Mouse (Mus musculus): ENCODE measurements around the gene Nr5a2. TPM values are rescaled to one million over a fixed set of nuclear protein-coding genes. Genes with fewer than 3 reads are reported as not detected.

The Nr5a2 gene
- polyA plus RNA-seq, 1 experiment from 2014 or later, result 0.14 TPM

DNA sequence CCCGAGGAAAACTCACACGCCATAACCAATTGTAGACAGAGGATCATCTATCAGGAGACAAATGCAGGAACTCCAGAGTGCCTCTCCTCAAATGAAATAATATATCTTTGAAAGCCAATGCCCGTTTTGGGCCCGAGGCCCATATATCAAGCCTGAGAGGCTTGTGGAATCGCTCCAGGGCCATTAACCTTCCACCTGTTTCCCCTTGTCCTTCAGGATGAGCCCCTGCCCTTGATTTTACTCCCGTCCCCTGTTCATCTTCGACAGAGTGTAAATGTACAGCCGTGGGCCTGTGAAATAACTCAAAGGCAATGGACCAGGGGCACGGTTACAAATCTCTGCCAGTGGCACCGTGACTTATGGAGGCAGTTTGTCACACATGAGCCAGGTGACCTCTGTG is 48.3 kb downstream of the Nr5a2 start:
- H3K4me3 ChIP-seq (ENCODE audit: low read depth, low read length), result no peak overlapping the region
- WGBS (ENCODE audit: insufficient replicate concordance), result 74% methylated on average over 10 of the region's 10 CpGs
- no peak for ATAC-seq (replicated peaks; ENCODE audit: insufficient number of reproducible peaks, low FRiP score, low TSS enrichment)
- no peaks in the 10 kb centered on the region for H3K36me3 ChIP-seq (ENCODE audit: control insufficient read depth, insufficient read depth, low read length)
- no peak overlapping the region for H3K9ac ChIP-seq (ENCODE audit: low read depth, low read length)
- H3K27ac ChIP-seq (ENCODE audit: low read depth, low read length), result no peak overlapping the region
- no peaks in the 10 kb centered on the region for H3K4me1 ChIP-seq (ENCODE audit: control insufficient read depth, insufficient read depth, low read length)
- H3K27me3 ChIP-seq (ENCODE audit: control insufficient read depth, insufficient read depth, low read length), result no peaks in the 10 kb centered on the region
- H3K9me3 ChIP-seq (replicated peaks; ENCODE audit: control insufficient read depth, low read length), result no peaks in the 10 kb centered on the region
- no peak overlapping the region for H3K4me2 ChIP-seq

DNA sequence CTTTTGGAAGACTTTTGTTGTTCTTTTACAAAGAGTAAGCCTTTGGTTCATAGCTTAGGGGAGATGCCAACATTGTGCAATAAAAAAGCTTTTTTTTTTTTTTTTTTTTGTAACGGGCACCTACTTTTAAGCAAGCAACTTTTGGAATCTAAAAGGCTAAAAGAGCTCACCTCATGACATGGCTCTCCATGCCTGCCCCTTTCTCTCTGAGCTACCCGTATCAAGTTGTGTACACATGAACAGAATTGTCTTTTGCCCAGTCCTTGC is 48.7 kb downstream of the Nr5a2 start:
- ATAC-seq (replicated peaks; ENCODE audit: insufficient number of reproducible peaks, low FRiP score, low TSS enrichment), result no peak
- 61% methylated on average over 2 of the region's 2 CpGs for WGBS (ENCODE audit: insufficient replicate concordance)
- Histone ChIP-seq H3K9ac (ENCODE audit: low read depth, low read length) (no peak overlapping the region), H3K9me3 (replicated peaks; ENCODE audit: control insufficient read depth, low read length) (no peaks in the 10 kb centered on the region), H3K27ac (ENCODE audit: low read depth, low read length) (no peak overlapping the region), H3K4me1 (ENCODE audit: control insufficient read depth, insufficient read depth, low read length) (no peaks in the 10 kb centered on the region), H3K4me2 (no peak overlapping the region), H3K27me3 (ENCODE audit: control insufficient read depth, insufficient read depth, low read length) (no peaks in the 10 kb centered on the region), H3K36me3 (ENCODE audit: control insufficient read depth, insufficient read depth, low read length) (no peaks in the 10 kb centered on the region), H3K4me3 (ENCODE audit: low read depth, low read length) (no peak overlapping the region)

- Histone ChIP-seq H3K4me3 (ENCODE audit: low read depth, low read length) (no peak overlapping the region), H3K4me1 (ENCODE audit: control insufficient read depth, insufficient read depth, low read length) (no peaks in the 10 kb centered on the region), H3K27ac (ENCODE audit: low read depth, low read length) (no peak overlapping the region), H3K9ac (ENCODE audit: low read depth, low read length) (no peak overlapping the region), H3K9me3 (replicated peaks; ENCODE audit: control insufficient read depth, low read length) (no peaks in the 10 kb centered on the region), H3K4me2 (no peak overlapping the region), H3K27me3 (ENCODE audit: control insufficient read depth, insufficient read depth, low read length) (no peaks in the 10 kb centered on the region), H3K36me3 (ENCODE audit: control insufficient read depth, insufficient read depth, low read length) (no peaks in the 10 kb centered on the region)
- no peak for ATAC-seq (replicated peaks; ENCODE audit: insufficient number of reproducible peaks, low FRiP score, low TSS enrichment)
- WGBS (ENCODE audit: insufficient replicate concordance), result 74% methylated on average over 12 of the region's 12 CpGs
Measured at GRCm38 (mm10) chr1:136910741-136911593, 49.3 kb downstream of the Nr5a2 start.

- Histone ChIP-seq H3K4me3 (ENCODE audit: low read depth, low read length) (no peak overlapping the region), H3K27ac (ENCODE audit: low read depth, low read length) (no peak overlapping the region), H3K9ac (ENCODE audit: low read depth, low read length) (no peak overlapping the region), H3K9me3 (replicated peaks; ENCODE audit: control insufficient read depth, low read length) (no peaks in the 10 kb centered on the region), H3K4me1 (ENCODE audit: control insufficient read depth, insufficient read depth, low read length) (no peaks in the 10 kb centered on the region), H3K4me2 (no peak overlapping the region), H3K36me3 (ENCODE audit: control insufficient read depth, insufficient read depth, low read length) (no peaks in the 10 kb centered on the region), H3K27me3 (ENCODE audit: control insufficient read depth, insufficient read depth, low read length) (no peaks in the 10 kb centered on the region)
- ATAC-seq (replicated peaks; ENCODE audit: insufficient number of reproducible peaks, low FRiP score, low TSS enrichment), result no peak
- 81% methylated on average over 12 of the region's 12 CpGs for WGBS (ENCODE audit: insufficient replicate concordance)
Measured at GRCm38 (mm10) chr1:136910144-136910543, 50.1 kb downstream of the Nr5a2 start.

DNA sequence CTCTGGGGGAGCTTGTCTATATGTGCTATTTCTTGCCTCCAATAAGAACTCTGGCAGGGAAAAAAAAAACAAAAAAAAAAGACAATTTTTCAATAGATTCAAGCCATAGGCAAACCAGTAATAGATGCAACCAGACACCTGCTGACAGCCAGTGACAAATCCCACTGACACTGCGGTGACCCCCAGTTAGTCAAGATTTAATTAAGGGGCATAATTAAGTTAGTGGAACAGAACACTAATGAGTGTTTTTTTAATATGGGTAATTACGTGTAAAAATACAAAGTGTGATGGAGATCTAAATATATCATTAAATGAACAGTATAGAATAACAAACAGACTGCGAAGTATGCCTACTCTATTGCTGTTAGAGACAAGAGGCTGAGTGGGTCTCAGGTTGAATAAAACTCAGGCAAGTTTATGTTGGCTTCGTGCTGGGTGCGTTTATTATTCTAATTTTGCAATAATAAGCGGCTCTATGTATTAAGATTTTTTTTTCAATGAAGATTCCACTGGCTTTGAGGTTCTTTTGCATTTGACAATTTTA is 50.7 kb downstream of the Nr5a2 start:
- H3K9ac ChIP-seq (ENCODE audit: low read depth, low read length), result no peak overlapping the region
- H3K27ac ChIP-seq (ENCODE audit: low read depth, low read length), result no peak overlapping the region
- no peaks in the 10 kb centered on the region for H3K4me1 ChIP-seq (ENCODE audit: control insufficient read depth, insufficient read depth, low read length)
- ATAC-seq (replicated peaks; ENCODE audit: insufficient number of reproducible peaks, low FRiP score, low TSS enrichment), result no peak
- H3K9me3 ChIP-seq (replicated peaks; ENCODE audit: control insufficient read depth, low read length), result no peaks in the 10 kb centered on the region
- no peak overlapping the region for H3K4me2 ChIP-seq
- no peak overlapping the region for H3K4me3 ChIP-seq (ENCODE audit: low read depth, low read length)
- H3K27me3 ChIP-seq (ENCODE audit: control insufficient read depth, insufficient read depth, low read length), result no peaks in the 10 kb centered on the region
- WGBS (ENCODE audit: insufficient replicate concordance), result 80% methylated on average over 6 of the region's 6 CpGs
- no peaks in the 10 kb centered on the region for H3K36me3 ChIP-seq (ENCODE audit: control insufficient read depth, insufficient read depth, low read length)

DNA sequence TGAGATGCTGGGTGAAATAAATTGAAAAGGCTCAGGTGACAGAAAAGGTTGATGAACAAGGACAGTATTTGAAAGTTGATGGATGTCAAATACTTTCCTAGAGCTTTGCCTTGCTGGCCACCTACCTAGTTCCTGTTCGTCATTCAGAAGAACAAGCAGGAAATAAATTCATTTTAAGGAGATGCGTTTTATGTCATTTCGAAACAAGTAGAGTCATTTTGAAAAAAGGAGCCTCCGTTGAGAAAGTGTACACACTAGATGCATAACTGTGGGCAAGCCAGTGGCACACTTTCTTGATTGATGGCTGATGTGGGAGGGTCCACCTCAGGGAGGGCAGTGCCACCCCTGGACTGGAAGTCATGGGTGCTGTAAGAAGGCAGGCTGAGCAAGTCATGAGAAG is 62.1 kb downstream of the Nr5a2 start:
- no peaks in the 10 kb centered on the region for H3K27me3 ChIP-seq (ENCODE audit: control insufficient read depth, insufficient read depth, low read length)
- no peak overlapping the region for H3K9ac ChIP-seq (ENCODE audit: low read depth, low read length)
- H3K4me3 ChIP-seq (ENCODE audit: low read depth, low read length), result no peak overlapping the region
- no peaks in the 10 kb centered on the region for H3K36me3 ChIP-seq (ENCODE audit: control insufficient read depth, insufficient read depth, low read length)
- ATAC-seq (replicated peaks; ENCODE audit: insufficient number of reproducible peaks, low FRiP score, low TSS enrichment), result no peak
- WGBS (ENCODE audit: insufficient replicate concordance), result 90% methylated on average over 4 of the region's 4 CpGs
- no peak overlapping the region for H3K4me2 ChIP-seq
- no peak overlapping the region for H3K27ac ChIP-seq (ENCODE audit: low read depth, low read length)
- peaks cover 2% of the 10 kb centered on the region; the same call in 1 of the 2 replicates for H3K4me1 ChIP-seq (ENCODE audit: control insufficient read depth, insufficient read depth, low read length)
- no peaks in the 10 kb centered on the region for H3K9me3 ChIP-seq (replicated peaks; ENCODE audit: control insufficient read depth, low read length)

DNA sequence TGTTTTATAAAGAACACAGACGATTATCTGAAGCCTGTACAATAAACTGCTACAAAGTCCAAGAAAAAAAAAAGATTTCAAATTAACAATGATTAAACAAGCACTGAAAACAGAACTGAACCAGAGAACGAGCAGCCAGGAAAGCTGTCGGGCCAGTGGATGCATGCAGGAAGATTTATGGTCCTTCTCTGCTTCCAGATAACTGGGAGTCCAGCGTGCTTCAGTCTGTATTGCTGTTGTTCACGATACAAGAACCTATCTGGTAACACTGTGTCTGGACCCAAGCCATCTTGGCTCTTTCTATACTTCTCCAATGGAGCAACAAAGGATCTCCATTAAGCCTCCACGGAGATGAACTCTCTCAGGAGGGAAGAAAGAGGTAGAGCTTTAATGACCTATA is 63.9 kb downstream of the Nr5a2 start:
- H3K4me3 ChIP-seq (ENCODE audit: low read depth, low read length), result no peak overlapping the region
- WGBS (ENCODE audit: insufficient replicate concordance), result 59% methylated on average over 6 of the region's 6 CpGs
- no peaks in the 10 kb centered on the region for H3K27me3 ChIP-seq (ENCODE audit: control insufficient read depth, insufficient read depth, low read length)
- H3K4me2 ChIP-seq, result no peak overlapping the region
- peaks cover 2% of the 10 kb centered on the region; the same call in 1 of the 2 replicates for H3K4me1 ChIP-seq (ENCODE audit: control insufficient read depth, insufficient read depth, low read length)
- H3K27ac ChIP-seq (ENCODE audit: low read depth, low read length), result no peak overlapping the region
- no peaks in the 10 kb centered on the region for H3K9me3 ChIP-seq (replicated peaks; ENCODE audit: control insufficient read depth, low read length)
- no peaks in the 10 kb centered on the region for H3K36me3 ChIP-seq (ENCODE audit: control insufficient read depth, insufficient read depth, low read length)
- no peak for ATAC-seq (replicated peaks; ENCODE audit: insufficient number of reproducible peaks, low FRiP score, low TSS enrichment)
- no peak overlapping the region for H3K9ac ChIP-seq (ENCODE audit: low read depth, low read length)

- H3K4me2 ChIP-seq, result no peak overlapping the region
- WGBS (ENCODE audit: insufficient replicate concordance), result 81% methylated on average over 8 of the region's 8 CpGs
Measured at GRCm38 (mm10) chr1:136895877-136896276, 64.4 kb downstream of the Nr5a2 start.

GRCm38 (mm10) chr1:136894753-136895152 is 65.5 kb downstream of the Nr5a2 start:
- WGBS (ENCODE audit: insufficient replicate concordance), result 59% methylated on average over 2 of the region's 2 CpGs
- no peaks in the 10 kb centered on the region for H3K9me3 ChIP-seq (replicated peaks; ENCODE audit: control insufficient read depth, low read length)
- no peaks in the 10 kb centered on the region for H3K36me3 ChIP-seq (ENCODE audit: control insufficient read depth, insufficient read depth, low read length)
- H3K4me3 ChIP-seq (ENCODE audit: low read depth, low read length), result no peak overlapping the region
- H3K27ac ChIP-seq (ENCODE audit: low read depth, low read length), result no peak overlapping the region
- H3K27me3 ChIP-seq (ENCODE audit: control insufficient read depth, insufficient read depth, low read length), result no peaks in the 10 kb centered on the region
- H3K4me2 ChIP-seq, result no peak overlapping the region
- no peak for ATAC-seq (replicated peaks; ENCODE audit: insufficient number of reproducible peaks, low FRiP score, low TSS enrichment)
- peaks cover 2% of the 10 kb centered on the region; the same call in 1 of the 2 replicates for H3K4me1 ChIP-seq (ENCODE audit: control insufficient read depth, insufficient read depth, low read length)
- no peak overlapping the region for H3K9ac ChIP-seq (ENCODE audit: low read depth, low read length)

More at GRCm38 (mm10) chr1:136895877-136896276, 64.4 kb downstream of the Nr5a2 start:
- Histone ChIP-seq H3K4me3 (ENCODE audit: low read depth, low read length) (no peak overlapping the region), H3K27me3 (ENCODE audit: control insufficient read depth, insufficient read depth, low read length) (no peaks in the 10 kb centered on the region), H3K4me1 (ENCODE audit: control insufficient read depth, insufficient read depth, low read length) (peaks cover 2% of the 10 kb centered on the region; the same call in 1 of the 2 replicates), H3K9me3 (replicated peaks; ENCODE audit: control insufficient read depth, low read length) (no peaks in the 10 kb centered on the region), H3K36me3 (ENCODE audit: control insufficient read depth, insufficient read depth, low read length) (no peaks in the 10 kb centered on the region), H3K27ac (ENCODE audit: low read depth, low read length) (no peak overlapping the region), H3K9ac (ENCODE audit: low read depth, low read length) (no peak overlapping the region)
- no peak for ATAC-seq (replicated peaks; ENCODE audit: insufficient number of reproducible peaks, low FRiP score, low TSS enrichment)
